Mouse (Mus musculus) midbrain, postnatal 0 days (tissue): ENCODE measurements around the gene Ccdc190. TPM values are rescaled to one million over a fixed set of nuclear protein-coding genes. Genes with fewer than 3 reads are reported as not detected.
A peak's percentile ranks its signal among the peaks of the same experiment; 100 is the strongest.

Source experiments
- ATAC-seq: fragments of 200-750 bp; cut with Nextera tagmentation; 2 replicates; pipeline ENCODE4 v1.8.0; 2017; ENCODE audit warnings: moderate number of reproducible peaks, mild to moderate bottlenecking, moderate TSS enrichment, moderate library complexity; ENCODE audit not compliant: low FRiP score
- DNase-seq: peaks from one replicate; pipeline ENCODE4 v3.0.0-alpha.2; 2015; ENCODE audit warnings: low spot score
- H3K27ac ChIP-seq: fragments of 300-500 bp; sonication (generic); 2 replicates; pipeline ENCODE4 v1.5.1; 2014; ENCODE audit warnings: low read depth, mild to moderate bottlenecking, low read length, mixed read lengths
- H3K27me3 ChIP-seq: fragments of 300-500 bp; sonication (generic); 2 replicates; pipeline ENCODE4 v1.6.1; 2014; ENCODE audit warnings: low read length, control low read depth, mixed read lengths; ENCODE audit not compliant: insufficient read depth
- H3K36me3 ChIP-seq: fragments of 300-500 bp; sonication (generic); 2 replicates; pipeline ENCODE4 v1.6.1; 2014; ENCODE audit warnings: low read length, control low read depth, mixed read lengths; ENCODE audit not compliant: insufficient read depth
- H3K4me1 ChIP-seq: fragments of 300-500 bp; sonication (generic); 2 replicates; pipeline ENCODE4 v1.6.1; 2014; ENCODE audit warnings: mild to moderate bottlenecking, control low read depth, antibody characterized with exemption, low read length, mixed read lengths; ENCODE audit not compliant: insufficient read depth
- H3K4me2 ChIP-seq: fragments of 300-500 bp; sonication (generic); 2 replicates; pipeline ENCODE4 v1.6.1; 2014; ENCODE audit warnings: low read depth, mild to moderate bottlenecking, low read length, mixed read lengths; ENCODE audit not compliant: poor library complexity, severe bottlenecking
- H3K4me3 ChIP-seq: fragments of 300-500 bp; sonication (generic); 2 replicates; pipeline ENCODE4 v1.5.1; 2014; ENCODE audit warnings: low read depth, mild to moderate bottlenecking, low read length, moderate library complexity
- H3K9ac ChIP-seq: fragments of 300-500 bp; sonication (generic); replicated peaks from 2 replicates; pipeline ENCODE4 v1.6.1; 2014; ENCODE audit warnings: mild to moderate bottlenecking, low read length, moderate library complexity, mixed read lengths; ENCODE audit not compliant: poor library complexity, severe bottlenecking
- H3K9me3 ChIP-seq: fragments of 300-500 bp; sonication (generic); 2 replicates; pipeline ENCODE4 v1.6.1; 2016; ENCODE audit warnings: low read length, control low read depth
- CTCF ChIP-seq: IDR thresholded peaks from 2 replicates; pipeline ENCODE4 v1.5.1; 2016; ENCODE audit warnings: antibody characterized with exemption, mild to moderate bottlenecking
- WGBS: fragments of 180-500 bp; shearing (Covaris S2); extraction: QIAGEN DNeasy Blood & Tissue Kit; methylation state at CpG from one replicate; pipeline ENCODE4 v1.1.7; 2014; 5-methylcytosine and 5-hydroxymethylcytosine counted together
- polyA plus RNA-seq: library from polyadenylated mRNA; unstranded; fragments of >200 nt; fragmentation: Nextera tagmentation; extraction: Ambion mirVana; gene quantifications from 2 replicates; pipeline ENCODE4 v1.2.1, GENCODE M21; 2015
- total RNA-seq: library from RNA; depleted of rRNA; stranded (reverse); fragments of >200 nt; gene quantifications from 2 replicates; pipeline ENCODE4 v1.2.3, GENCODE M21; 2014

The Ccdc190 gene
- total and polyA plus RNA-seq, 2 experiments from 2014 or later, result 1.9 to 11.5 TPM

- 78% methylated on average over 7 of the region's 7 CpGs for WGBS
- no peak overlapping the region for H3K4me3 ChIP-seq
- no peaks in the 10 kb centered on the region for H3K27me3 ChIP-seq
- no peak overlapping the region for H3K27ac ChIP-seq
- no peak overlapping the region for H3K9ac ChIP-seq
- H3K36me3 ChIP-seq, result peaks cover 27% of the 10 kb centered on the region; the same call in 1 of the 2 replicates
- no peaks in the 10 kb centered on the region; the same call in 1 of the 2 replicates for H3K9me3 ChIP-seq
- TF ChIP-seq CTCF, result no peak
- ATAC-seq, result no peak
- DNase-seq, result no peak
- no peak overlapping the region for H3K4me2 ChIP-seq
- no peaks in the 10 kb centered on the region for H3K4me1 ChIP-seq
Measured at GRCm38 (mm10) chr1:169949981-169950380, 21.5 kb downstream of the Ccdc190 start.

- Histone ChIP-seq H3K4me1 (no peaks in the 10 kb centered on the region), H3K36me3 (peaks cover 27% of the 10 kb centered on the region; the same call in 1 of the 2 replicates), H3K27ac (no peak overlapping the region), H3K4me3 (no peak overlapping the region), H3K9ac (no peak overlapping the region), H3K9me3 (no peaks in the 10 kb centered on the region), H3K27me3 (no peaks in the 10 kb centered on the region), H3K4me2 (no peak overlapping the region)
- TF ChIP-seq CTCF, result peak; percentile 37; the same call in 1 of the 2 replicates
- 93% methylated on average over 4 of the region's 4 CpGs for WGBS
- ATAC-seq (no peak), DNase-seq (no peak)
Measured at GRCm38 (mm10) chr1:169950651-169951050, 22.2 kb downstream of the Ccdc190 start.

DNA sequence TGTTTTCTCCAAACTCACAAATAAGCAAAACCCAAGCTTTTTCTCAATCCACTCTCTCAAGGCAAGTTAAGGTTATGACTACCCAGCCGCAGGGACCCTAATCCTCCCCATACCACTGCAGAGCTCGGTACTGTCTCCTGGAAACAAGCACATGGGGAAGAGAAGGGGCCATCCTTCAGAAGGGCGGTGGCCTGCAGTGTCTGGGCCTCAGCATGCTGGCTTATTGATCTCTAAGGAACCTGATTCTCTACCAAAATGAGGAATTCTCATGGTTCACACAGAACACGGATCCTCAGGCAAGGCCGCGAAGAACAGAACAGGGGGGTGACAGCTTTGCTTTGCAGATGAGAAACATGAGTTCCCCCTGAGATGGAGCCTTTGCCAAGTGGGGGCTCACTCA, 23.1 kb downstream of the Ccdc190 start:
- Histone ChIP-seq H3K4me2 (no peak overlapping the region), H3K9me3 (no peaks in the 10 kb centered on the region), H3K9ac (no peak overlapping the region), H3K36me3 (peaks cover 36% of the 10 kb centered on the region; the same call in 1 of the 2 replicates), H3K27me3 (no peaks in the 10 kb centered on the region), H3K4me1 (no peaks in the 10 kb centered on the region), H3K27ac (no peak overlapping the region), H3K4me3 (no peak overlapping the region)
- 93% methylated on average over 6 of the region's 6 CpGs for WGBS
- no peak for ATAC-seq
- no peak for DNase-seq
- TF ChIP-seq CTCF, result no peak

DNA sequence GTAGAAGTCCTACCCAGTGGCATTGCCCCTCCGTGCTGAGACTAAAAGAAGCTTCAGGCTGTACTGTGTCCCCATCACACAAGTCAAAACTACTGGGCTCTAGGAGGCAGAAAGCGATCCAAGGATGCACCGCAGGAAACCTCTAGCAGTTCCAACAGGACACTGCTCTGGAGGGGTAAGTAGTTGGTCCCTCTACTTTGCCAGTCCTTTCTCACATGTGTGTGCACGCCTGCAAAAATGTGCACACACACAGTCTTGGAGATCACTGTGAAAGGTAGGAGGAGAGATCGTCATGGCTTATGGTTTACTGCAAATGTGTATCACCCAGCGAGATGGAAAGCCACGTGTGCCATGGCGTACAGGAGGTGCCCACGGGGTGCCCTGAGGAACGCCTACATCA, 24.2 kb downstream of the Ccdc190 start:
- Histone ChIP-seq H3K9ac (no peak overlapping the region), H3K27me3 (no peaks in the 10 kb centered on the region), H3K36me3 (peaks cover 41% of the 10 kb centered on the region; the same call in 1 of the 2 replicates), H3K4me1 (no peaks in the 10 kb centered on the region), H3K4me3 (no peak overlapping the region), H3K27ac (no peak overlapping the region), H3K4me2 (no peak overlapping the region), H3K9me3 (no peaks in the 10 kb centered on the region)
- WGBS, result 97% methylated on average over 10 of the region's 10 CpGs
- ATAC-seq, result no peak
- DNase-seq, result no peak
- no peak for TF ChIP-seq CTCF

DNA sequence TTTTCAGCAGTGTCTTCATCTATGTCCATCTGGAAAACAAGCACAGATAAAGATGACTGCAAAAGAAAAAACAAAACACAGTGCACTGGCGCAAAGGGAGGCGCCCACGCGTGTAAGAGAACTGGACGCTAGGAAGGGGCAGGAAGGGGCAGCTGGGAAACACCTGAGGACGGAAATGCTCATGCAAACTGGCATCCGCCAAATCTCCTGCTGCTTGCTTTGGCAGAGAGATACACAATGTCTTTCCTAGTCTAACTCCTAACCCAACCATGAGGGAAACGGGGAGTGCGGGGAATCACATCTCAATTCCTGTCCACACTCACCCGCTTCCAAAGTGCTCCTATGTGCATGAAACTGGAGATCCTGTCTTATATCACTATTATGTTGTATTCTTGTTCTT, 24.7 kb downstream of the Ccdc190 start:
- peaks cover 42% of the 10 kb centered on the region; the same call in 1 of the 2 replicates for H3K36me3 ChIP-seq
- no peak overlapping the region for H3K27ac ChIP-seq
- H3K27me3 ChIP-seq, result no peaks in the 10 kb centered on the region
- H3K4me2 ChIP-seq, result no peak overlapping the region
- 94% methylated on average over 10 of the region's 10 CpGs for WGBS
- TF ChIP-seq CTCF, result no peak
- no peak overlapping the region for H3K9ac ChIP-seq
- H3K9me3 ChIP-seq, result no peaks in the 10 kb centered on the region
- DNase-seq, result no peak
- no peaks in the 10 kb centered on the region for H3K4me1 ChIP-seq
- H3K4me3 ChIP-seq, result no peak overlapping the region
- no peak for ATAC-seq

DNA sequence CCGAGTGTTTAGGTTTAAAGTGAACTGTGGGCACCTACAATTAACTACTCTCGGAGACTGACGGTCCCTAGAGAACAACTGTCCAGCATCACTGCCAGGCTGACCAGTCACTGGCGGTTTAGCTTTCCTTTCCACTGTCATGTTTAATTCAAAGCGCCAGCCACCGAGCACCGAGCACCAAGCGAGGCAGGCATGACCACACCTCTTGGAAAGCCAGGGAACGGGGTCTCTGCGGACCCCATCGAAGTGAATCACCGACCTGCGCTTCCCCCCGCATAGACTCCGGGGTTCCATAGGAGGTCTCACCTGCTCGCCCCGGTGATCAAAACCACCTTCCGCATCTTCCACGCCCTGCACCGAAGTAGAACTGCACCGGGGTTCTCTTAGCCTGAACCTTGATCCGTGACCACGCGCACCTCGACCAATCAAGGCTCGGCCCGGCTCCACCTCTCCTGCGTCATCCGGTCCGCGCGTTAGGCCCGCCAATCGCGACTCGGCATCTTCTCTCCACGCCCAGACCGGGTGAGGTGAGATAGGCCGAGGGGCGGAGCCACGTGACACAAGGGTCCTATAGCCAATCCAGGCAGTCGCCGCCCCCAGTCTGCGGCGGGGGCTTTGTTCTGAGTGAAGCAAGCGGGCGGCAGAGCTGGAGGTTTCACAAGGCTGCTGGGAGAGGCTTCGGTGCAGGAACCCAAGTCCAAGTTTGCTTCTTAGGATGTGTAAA, 40.5 kb downstream of the Ccdc190 start, which contains the start of gene Hsd17b7:
Gene Hsd17b7, minus strand, starts transcription at position 450 of the 724 bp plus-strand sequence.
- Histone ChIP-seq H3K36me3 (peaks cover 7% of the 10 kb centered on the region; the same call in 1 of the 2 replicates), H3K27me3 (no peaks in the 10 kb centered on the region), H3K27ac (peak within 1 kb of the TSS; percentile 28; the same call in 1 of the 2 replicates), H3K9ac (peak within 1 kb of the TSS; percentile 47), H3K9me3 (no peaks in the 10 kb centered on the region), H3K4me3 (peak within 1 kb of the TSS; percentile 59), H3K4me1 (peaks cover 10% of the 10 kb centered on the region; the same call in 1 of the 2 replicates), H3K4me2 (peak within 1 kb of the TSS; percentile 65)
- no peak for TF ChIP-seq CTCF
- WGBS, result under 1% methylated on average over 48 of the region's 48 CpGs
- DNase-seq (peak; percentile 100), ATAC-seq (peak; percentile 100)
